Mouse (Mus musculus): ENCODE results near the gene Mrpl55. TPM values are rescaled to one million over a fixed set of nuclear protein-coding genes. Genes with fewer than 3 reads are reported as not detected.
A peak's percentile ranks its signal among the peaks of the same experiment; 100 is the strongest.
"Not testable (repeated sequence)": the region's sequence is repeated elsewhere in the genome, so short reads cannot be mapped to it uniquely, and the experiment has no call there.

Gene Mrpl55
- polyA plus RNA-seq, 1 experiment from 2014 or later: 96.5 TPM

- H3K9ac ChIP-seq (ENCODE audit: low read depth, low read length): peak within 1 kb of the TSS; percentile 83
- WGBS: under 1% methylated on average over 67 of the region's 67 CpGs
- peak within 1 kb of the TSS; percentile 97 for H3K27ac ChIP-seq (ENCODE audit: low read depth, low read length)
- H3K27me3 ChIP-seq (replicated peaks; ENCODE audit: control insufficient read depth, insufficient read depth, low read length): no peaks in the 10 kb centered on the region
- peak within 1 kb of the TSS; percentile 85 for H3K4me2 ChIP-seq (replicated peaks; ENCODE audit: low read depth)
- peak; percentile 25; the same call in 1 of the 2 replicates for TF ChIP-seq CTCF (IDR thresholded peaks at IDR 0.05; ENCODE audit: low read depth)
- 0 out of 2 replicates have a peak, but pooled peaks cover 3% of the 10 kb centered on the region for H3K4me1 ChIP-seq (replicated peaks; ENCODE audit: control insufficient read depth, insufficient read depth, low read length)
- ATAC-seq: peak; percentile 74
- H3K9me3 ChIP-seq (ENCODE audit: control insufficient read depth): no peaks in the 10 kb centered on the region
- peaks cover 49% of the 10 kb centered on the region for H3K36me3 ChIP-seq (ENCODE audit: control insufficient read depth, insufficient read depth)
- peak within 1 kb of the TSS; percentile 90 for H3K4me3 ChIP-seq (ENCODE audit: low read depth, low read length)
These were observed 6.0 kb downstream of the Mrpl55 start, which contains the start of gene 2310033P09Rik for GRCm38 (mm10) chr11:59208153-59208831. 2310033P09Rik (plus strand) TSS chr11:59208321.

GRCm38 (mm10) chr11:59209003-59209441, 6.7 kb downstream of the Mrpl55 start:
- no peaks in the 10 kb centered on the region for H3K27me3 ChIP-seq (replicated peaks; ENCODE audit: control insufficient read depth, insufficient read depth, low read length)
- 8% methylated on average over 18 of the region's 18 CpGs for WGBS
- peak overlapping the region; percentile 97 for H3K27ac ChIP-seq (ENCODE audit: low read depth, low read length)
- H3K4me1 ChIP-seq (replicated peaks; ENCODE audit: control insufficient read depth, insufficient read depth, low read length): 0 out of 2 replicates have a peak, but pooled peaks cover 3% of the 10 kb centered on the region
- ATAC-seq: peak; percentile 68
- H3K36me3 ChIP-seq (ENCODE audit: control insufficient read depth, insufficient read depth): peaks cover 49% of the 10 kb centered on the region
- H3K4me2 ChIP-seq (replicated peaks; ENCODE audit: low read depth): peak overlapping the region; percentile 85
- peak overlapping the region; percentile 83 for H3K9ac ChIP-seq (ENCODE audit: low read depth, low read length)
- no peaks in the 10 kb centered on the region for H3K9me3 ChIP-seq (ENCODE audit: control insufficient read depth)
- TF ChIP-seq CTCF (IDR thresholded peaks at IDR 0.05; ENCODE audit: low read depth): peak; percentile 86
- H3K4me3 ChIP-seq (ENCODE audit: low read depth, low read length): peak overlapping the region; percentile 90

GRCm38 (mm10) chr11:59209580-59209979, 7.3 kb downstream of the Mrpl55 start:
- Histone ChIP-seq H3K4me1 (replicated peaks; ENCODE audit: control insufficient read depth, insufficient read depth, low read length) (0 out of 2 replicates have a peak, but pooled peaks cover 3% of the 10 kb centered on the region), H3K9me3 (ENCODE audit: control insufficient read depth) (no peaks in the 10 kb centered on the region), H3K4me2 (replicated peaks; ENCODE audit: low read depth) (peak overlapping the region; percentile 85), H3K4me3 (ENCODE audit: low read depth, low read length) (peak overlapping the region; percentile 90; the same call in 1 of the 2 replicates), H3K36me3 (ENCODE audit: control insufficient read depth, insufficient read depth) (peaks cover 49% of the 10 kb centered on the region), H3K27me3 (replicated peaks; ENCODE audit: control insufficient read depth, insufficient read depth, low read length) (no peaks in the 10 kb centered on the region), H3K27ac (ENCODE audit: low read depth, low read length) (peak overlapping the region; percentile 97), H3K9ac (ENCODE audit: low read depth, low read length) (0 out of 2 replicates have a peak overlapping the region, but pooled peaks have one; percentile 34)
- ATAC-seq: no peak
- 52% methylated on average over 5 of the region's 5 CpGs for WGBS
- TF ChIP-seq CTCF (IDR thresholded peaks at IDR 0.05; ENCODE audit: low read depth): no peak

- Histone ChIP-seq H3K27ac (ENCODE audit: low read depth, low read length) (peak overlapping the region; percentile 97; the same call in 1 of the 2 replicates), H3K36me3 (ENCODE audit: control insufficient read depth, insufficient read depth) (peaks cover 47% of the 10 kb centered on the region), H3K4me1 (replicated peaks; ENCODE audit: control insufficient read depth, insufficient read depth, low read length) (0 out of 2 replicates have a peak, but pooled peaks cover 3% of the 10 kb centered on the region), H3K9me3 (ENCODE audit: control insufficient read depth) (no peaks in the 10 kb centered on the region), H3K27me3 (replicated peaks; ENCODE audit: control insufficient read depth, insufficient read depth, low read length) (no peaks in the 10 kb centered on the region), H3K4me3 (ENCODE audit: low read depth, low read length) (no peak overlapping the region), H3K4me2 (replicated peaks; ENCODE audit: low read depth) (no peak overlapping the region), H3K9ac (ENCODE audit: low read depth, low read length) (no peak overlapping the region)
- no peak for ATAC-seq
- WGBS: 57% methylated on average over 4 of the region's 4 CpGs
- no peak for TF ChIP-seq CTCF (IDR thresholded peaks at IDR 0.05; ENCODE audit: low read depth)
These were observed 7.7 kb downstream of the Mrpl55 start for GRCm38 (mm10) chr11:59210020-59210419.

- H3K4me3 ChIP-seq (ENCODE audit: low read depth, low read length); H3K9me3 ChIP-seq (ENCODE audit: control insufficient read depth); H3K4me2 ChIP-seq (replicated peaks; ENCODE audit: low read depth); H3K4me1 ChIP-seq (replicated peaks; ENCODE audit: control insufficient read depth, insufficient read depth, low read length); H3K9ac ChIP-seq (ENCODE audit: low read depth, low read length); ATAC-seq; H3K27me3 ChIP-seq (replicated peaks; ENCODE audit: control insufficient read depth, insufficient read depth, low read length); H3K27ac ChIP-seq (ENCODE audit: low read depth, low read length): not testable (repeated sequence)
- H3K36me3 ChIP-seq (ENCODE audit: control insufficient read depth, insufficient read depth): peaks cover 33% of the 10 kb centered on the region
- WGBS: 80% methylated on average over 9 of the region's 9 CpGs
These were observed 9.3 kb downstream of the Mrpl55 start for GRCm38 (mm10) chr11:59211561-59211960.

- H3K27ac ChIP-seq (ENCODE audit: low read depth, low read length); H3K27me3 ChIP-seq (replicated peaks; ENCODE audit: control insufficient read depth, insufficient read depth, low read length); H3K4me3 ChIP-seq (ENCODE audit: low read depth, low read length); H3K9ac ChIP-seq (ENCODE audit: low read depth, low read length); H3K9me3 ChIP-seq (ENCODE audit: control insufficient read depth); ATAC-seq; H3K4me2 ChIP-seq (replicated peaks; ENCODE audit: low read depth); H3K4me1 ChIP-seq (replicated peaks; ENCODE audit: control insufficient read depth, insufficient read depth, low read length): not testable (repeated sequence)
- H3K36me3 ChIP-seq (ENCODE audit: control insufficient read depth, insufficient read depth): peaks cover 32% of the 10 kb centered on the region
- WGBS: 69% methylated on average over 12 of the region's 12 CpGs
These were observed 10.0 kb downstream of the Mrpl55 start for GRCm38 (mm10) chr11:59212320-59212719.

Measured in intestine, postnatal 0 days (tissue).